Mouse (Mus musculus) c-Kit-negative CD71-positive TER-119-positive erythroid progenitor cells, embryonic 14.5 days (primary cell): Measurements from ENCODE around the gene 0610040J01Rik.

Experiments
- DNase-seq: peaks from one replicate; pipeline ENCODE4 v3.0.0-alpha.2; 2013; ENCODE audit warnings: low read depth, low spot score

Gene 0610040J01Rik

GRCm38 (mm10) chr5:63811819-63812508 lies at the start of gene 0610040J01Rik:
Gene 0610040J01Rik (plus strand): TSS chr5:63812363.
- DNase-seq, result no peak

- no peak for DNase-seq
Observed at GRCm38 (mm10) chr5:63765886-63766285, 46.3 kb upstream of the 0610040J01Rik start.

- no peak for DNase-seq
Observed at GRCm38 (mm10) chr5:63766715-63767114, 45.4 kb upstream of the 0610040J01Rik start.

- DNase-seq, result no peak
Observed at GRCm38 (mm10) chr5:63767464-63767863, 44.7 kb upstream of the 0610040J01Rik start.

- no peak for DNase-seq
Observed at GRCm38 (mm10) chr5:63768220-63768619, 43.9 kb upstream of the 0610040J01Rik start.

GRCm38 (mm10) chr5:63772971-63773370 lies 39.2 kb upstream of the 0610040J01Rik start:
- DNase-seq, result no peak

- DNase-seq, result no peak
Observed at GRCm38 (mm10) chr5:63773603-63774002, 38.6 kb upstream of the 0610040J01Rik start.

- no peak for DNase-seq
Observed at GRCm38 (mm10) chr5:63788156-63788826, 23.9 kb upstream of the 0610040J01Rik start.

- no peak for DNase-seq
Observed at GRCm38 (mm10) chr5:63812509-63812865, 324 bp downstream of the 0610040J01Rik start.

- no peak for DNase-seq
Observed at GRCm38 (mm10) chr5:63816643-63817042, 4.5 kb downstream of the 0610040J01Rik start.

GRCm38 (mm10) chr5:63817270-63817669 lies 5.1 kb downstream of the 0610040J01Rik start:
- no peak for DNase-seq

- no peak for DNase-seq
Observed at GRCm38 (mm10) chr5:63818975-63819374, 6.8 kb downstream of the 0610040J01Rik start.

- no peak for DNase-seq
Observed at GRCm38 (mm10) chr5:63819519-63819918, 7.4 kb downstream of the 0610040J01Rik start.

GRCm38 (mm10) chr5:63821176-63821575 lies 9.0 kb downstream of the 0610040J01Rik start:
- no peak for DNase-seq

- DNase-seq, result no peak
Observed at GRCm38 (mm10) chr5:63821860-63822259, 9.7 kb downstream of the 0610040J01Rik start.

GRCm38 (mm10) chr5:63823362-63824332 lies 11.5 kb downstream of the 0610040J01Rik start:
- DNase-seq, result no peak

GRCm38 (mm10) chr5:63824599-63825350 lies 12.6 kb downstream of the 0610040J01Rik start:
- no peak for DNase-seq

- DNase-seq, result no peak
Observed at GRCm38 (mm10) chr5:63825881-63826280, 13.7 kb downstream of the 0610040J01Rik start.

- DNase-seq, result no peak
Observed at GRCm38 (mm10) chr5:63827006-63827405, 14.8 kb downstream of the 0610040J01Rik start.

- no peak for DNase-seq
Observed at GRCm38 (mm10) chr5:63827415-63828053, 15.4 kb downstream of the 0610040J01Rik start.
